Mouse (Mus musculus): ENCODE measurements around the gene Rufy3. TPM values are rescaled to one million over a fixed set of nuclear protein-coding genes. Genes with fewer than 3 reads are reported as not detected.

Gene Rufy3
- total RNA-seq, 2 experiments from 2014 or later = 7.0 to 8.4 TPM

DNA sequence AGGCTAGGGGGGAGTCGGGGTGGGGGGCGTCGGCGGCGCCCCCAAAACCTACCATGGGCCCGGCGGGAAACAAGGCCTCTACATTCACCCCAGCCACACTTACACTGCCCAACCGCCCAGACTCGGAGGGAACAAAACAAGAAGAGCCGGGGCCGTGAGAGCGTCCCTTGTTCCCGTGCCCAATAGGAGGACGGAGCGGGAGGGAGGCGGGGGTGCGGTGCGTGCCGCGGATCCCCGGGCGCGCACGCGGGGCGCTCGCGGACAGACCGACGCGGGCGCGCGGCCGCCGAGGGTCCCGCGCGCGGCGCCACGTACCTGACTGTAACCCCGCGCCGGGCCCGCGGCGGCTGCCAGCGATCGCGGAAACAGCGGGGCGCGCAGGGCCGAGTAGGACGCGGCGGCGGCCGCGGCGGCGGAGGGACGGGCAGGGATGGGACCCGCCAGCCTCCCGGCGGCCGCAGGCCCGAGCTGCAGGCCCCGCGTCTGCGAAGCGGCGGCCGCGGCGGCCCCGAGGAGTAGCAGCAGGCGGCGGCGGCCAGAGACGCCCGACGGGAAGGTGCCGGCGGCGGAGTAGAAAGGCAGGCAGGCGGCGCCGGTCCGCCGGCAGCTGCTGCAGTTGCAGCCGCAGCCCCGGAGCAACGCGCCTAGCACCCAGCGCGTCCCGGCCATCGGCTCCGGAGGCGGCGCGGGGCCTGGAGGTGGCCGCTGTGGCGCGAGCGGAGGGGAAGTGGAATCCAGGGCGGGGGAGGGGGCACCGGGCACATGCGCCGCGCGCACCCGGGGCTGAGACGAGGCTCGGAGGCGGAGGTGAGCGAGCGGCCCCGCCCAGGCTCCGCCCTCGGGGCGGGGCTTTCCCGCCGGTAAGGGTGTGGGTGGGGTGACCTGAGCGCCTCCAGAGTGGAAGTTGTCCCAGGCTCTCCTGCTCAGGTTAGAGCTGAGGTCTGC is 110.9 kb downstream of the Rufy3 start, which contains the start of gene Grsf1:
TSS of gene Grsf1 (minus strand) at position 729 of the 945 bp plus-strand sequence.
- DNase-seq = peak; percentile 91
- intact Hi-C loops (cut with DNase I; ENCODE audit: low total_unique reads) = loop anchor here (5.0 kb wide), 1 partner anchor 47 kb away; the partner anchor contains the start of gene Mob1b

GRCm38 (mm10) chr5:88678929-88679328 is 114.1 kb downstream of the Rufy3 start:
- DNase-seq = no peak
- intact Hi-C loops (cut with DNase I; ENCODE audit: low total_unique reads) = loop anchor here (5.0 kb wide), 1 partner anchor 43 kb away; the partner anchor contains the start of gene Mob1b

DNA sequence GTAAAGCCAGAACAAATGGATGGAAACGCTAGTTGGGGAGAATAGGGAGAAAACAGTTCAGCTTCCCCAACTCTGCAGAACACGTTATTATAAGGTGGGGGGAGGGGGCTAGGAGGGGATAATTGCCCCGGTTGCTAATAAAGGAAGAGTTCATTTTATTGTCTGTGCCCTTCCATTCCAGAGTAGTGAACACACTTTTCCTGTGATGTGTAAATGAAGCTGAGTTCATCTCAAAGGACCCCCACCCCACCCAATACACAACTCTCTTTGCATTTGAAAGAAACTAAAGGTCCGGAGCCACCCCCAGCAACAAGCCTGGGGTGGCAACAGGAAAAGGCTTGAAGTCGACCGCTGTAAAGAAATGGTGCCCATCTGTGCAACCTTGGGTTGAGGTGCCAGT is 114.5 kb downstream of the Rufy3 start:
- no peak for DNase-seq
- intact Hi-C loops (cut with DNase I; ENCODE audit: low total_unique reads) = loop anchor here (5.0 kb wide), 1 partner anchor 43 kb away; the partner anchor contains the start of gene Mob1b

GRCm38 (mm10) chr5:88680567-88680966 is 115.7 kb downstream of the Rufy3 start:
- intact Hi-C loops (cut with DNase I; ENCODE audit: low total_unique reads) = loop anchor here (10.0 kb wide), 1 partner anchor 84 kb away; the partner anchor contains the start of gene Dck
- no peak for DNase-seq

DNA sequence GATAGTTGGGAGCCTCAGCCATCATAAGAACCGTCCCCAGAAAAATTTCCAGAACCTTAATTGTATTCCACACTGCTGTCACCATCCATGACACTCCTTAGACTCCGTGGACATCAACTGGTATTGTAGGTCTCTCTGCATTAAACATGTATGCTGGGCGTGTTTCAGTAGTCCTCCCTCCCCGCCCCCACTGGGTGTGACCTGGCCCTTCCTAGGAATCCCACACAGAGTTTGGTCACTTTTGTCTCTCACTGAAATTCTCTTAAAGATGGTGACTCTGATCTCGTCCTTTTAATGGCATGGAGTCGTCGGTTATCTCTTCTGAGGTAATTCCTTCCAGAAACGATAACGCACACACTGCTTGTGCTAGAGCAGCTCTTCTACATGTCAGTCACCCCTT is 118.9 kb downstream of the Rufy3 start:
- intact Hi-C loops (cut with DNase I; ENCODE audit: low total_unique reads) = loop anchor here (10.0 kb wide), 1 partner anchor 81 kb away; the partner anchor contains the start of gene Dck
- no peak for DNase-seq

DNA sequence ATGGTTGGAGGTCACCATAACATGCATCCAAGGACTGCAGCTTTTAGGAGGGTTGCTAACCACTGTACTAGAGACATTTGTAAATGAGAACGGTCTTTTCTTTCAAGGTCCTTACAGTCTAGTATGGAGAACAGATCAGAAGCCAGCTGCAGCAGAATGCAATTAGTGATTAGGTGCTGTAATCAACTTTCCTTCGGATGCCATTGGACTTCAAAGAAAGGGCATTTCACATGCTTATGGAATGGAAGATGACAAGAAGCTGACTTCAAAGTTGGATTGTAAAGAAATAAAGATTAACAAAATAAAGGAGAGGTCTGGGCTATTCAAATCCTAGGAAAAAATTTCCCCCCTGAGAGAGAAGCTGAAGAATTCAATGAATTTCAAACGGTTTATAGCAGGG is 119.4 kb downstream of the Rufy3 start:
- intact Hi-C loops (cut with DNase I; ENCODE audit: low total_unique reads) = loop anchor here (10.0 kb wide), 1 partner anchor 81 kb away; the partner anchor contains the start of gene Dck
- no peak for DNase-seq

GRCm38 (mm10) chr5:88685306-88685705 is 120.5 kb downstream of the Rufy3 start:
- DNase-seq = no peak
- intact Hi-C loops (cut with DNase I; ENCODE audit: low total_unique reads) = loop anchor here (10.0 kb wide), 1 partner anchor 79 kb away; the partner anchor contains the start of gene Dck

DNA sequence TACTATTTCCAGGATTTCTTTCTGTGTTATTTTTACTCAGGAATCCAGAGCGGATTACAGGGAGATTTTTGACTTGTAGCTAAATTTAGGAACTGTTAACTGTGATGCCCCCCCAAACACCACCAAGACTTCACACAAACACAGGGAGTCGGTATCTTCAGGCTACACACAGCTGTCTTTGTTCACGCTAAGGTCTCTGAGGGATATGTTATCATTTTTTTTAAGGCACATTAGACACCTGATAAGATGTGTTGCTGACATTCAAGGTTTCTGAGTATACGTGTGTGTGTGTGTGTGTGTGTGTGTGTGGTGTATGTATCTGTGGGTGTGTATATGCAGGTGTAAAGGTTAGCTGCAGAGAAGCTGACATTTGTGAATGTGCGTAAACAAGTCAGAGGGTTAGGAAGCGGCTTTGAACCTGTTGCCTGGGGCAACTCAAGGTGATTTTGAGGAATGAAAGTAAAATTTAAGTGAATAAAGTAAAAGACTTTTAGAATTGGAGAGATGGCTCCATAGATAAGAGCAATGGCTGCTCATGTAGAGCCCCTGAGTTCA is 121.0 kb downstream of the Rufy3 start:
- intact Hi-C loops (cut with DNase I; ENCODE audit: low total_unique reads) = loop anchor here (10.0 kb wide), 1 partner anchor 79 kb away; the partner anchor contains the start of gene Dck
- no peak for DNase-seq

GRCm38 (mm10) chr5:88687996-88688406 is 123.2 kb downstream of the Rufy3 start:
- intact Hi-C loops (cut with DNase I; ENCODE audit: low total_unique reads) = loop anchor here (10.0 kb wide), 1 partner anchor 77 kb away; the partner anchor contains the start of gene Dck
- DNase-seq = no peak

GRCm38 (mm10) chr5:88688583-88689187 is 123.8 kb downstream of the Rufy3 start:
- intact Hi-C loops (cut with DNase I; ENCODE audit: low total_unique reads) = loop anchor here (10.0 kb wide), 1 partner anchor 76 kb away; the partner anchor contains the start of gene Dck
- DNase-seq = no peak

DNA sequence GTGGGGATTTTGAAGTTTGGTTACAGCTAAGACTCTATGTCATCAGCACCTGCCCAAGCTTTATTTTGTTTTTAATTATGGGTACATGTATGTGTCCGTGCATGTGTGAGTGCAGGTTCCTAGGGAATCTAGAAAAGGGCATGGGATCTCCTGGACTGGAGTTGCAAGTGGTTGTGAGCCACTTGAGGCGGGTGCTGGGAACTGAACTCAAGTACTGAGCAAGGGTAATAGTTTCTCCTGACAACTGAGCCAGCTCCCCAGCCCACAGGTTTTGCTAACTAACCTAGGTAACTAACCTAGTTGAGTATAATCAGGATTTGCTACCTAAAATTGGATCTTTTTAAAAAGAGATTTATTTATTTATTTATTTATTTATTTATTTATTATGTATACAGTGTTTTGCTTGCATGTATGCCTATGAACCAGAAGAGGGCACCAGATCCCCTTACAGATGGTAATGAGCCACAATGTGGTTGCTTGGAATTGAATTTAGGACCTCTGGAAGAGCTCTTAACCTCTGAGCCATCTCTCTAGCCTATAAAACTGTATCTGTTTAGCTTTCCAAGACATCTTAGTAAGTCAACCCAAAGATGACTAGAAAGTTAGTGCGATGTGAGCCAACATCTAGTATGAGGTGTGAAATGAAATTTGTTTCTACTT is 124.6 kb downstream of the Rufy3 start:
- DNase-seq = no peak

DNA sequence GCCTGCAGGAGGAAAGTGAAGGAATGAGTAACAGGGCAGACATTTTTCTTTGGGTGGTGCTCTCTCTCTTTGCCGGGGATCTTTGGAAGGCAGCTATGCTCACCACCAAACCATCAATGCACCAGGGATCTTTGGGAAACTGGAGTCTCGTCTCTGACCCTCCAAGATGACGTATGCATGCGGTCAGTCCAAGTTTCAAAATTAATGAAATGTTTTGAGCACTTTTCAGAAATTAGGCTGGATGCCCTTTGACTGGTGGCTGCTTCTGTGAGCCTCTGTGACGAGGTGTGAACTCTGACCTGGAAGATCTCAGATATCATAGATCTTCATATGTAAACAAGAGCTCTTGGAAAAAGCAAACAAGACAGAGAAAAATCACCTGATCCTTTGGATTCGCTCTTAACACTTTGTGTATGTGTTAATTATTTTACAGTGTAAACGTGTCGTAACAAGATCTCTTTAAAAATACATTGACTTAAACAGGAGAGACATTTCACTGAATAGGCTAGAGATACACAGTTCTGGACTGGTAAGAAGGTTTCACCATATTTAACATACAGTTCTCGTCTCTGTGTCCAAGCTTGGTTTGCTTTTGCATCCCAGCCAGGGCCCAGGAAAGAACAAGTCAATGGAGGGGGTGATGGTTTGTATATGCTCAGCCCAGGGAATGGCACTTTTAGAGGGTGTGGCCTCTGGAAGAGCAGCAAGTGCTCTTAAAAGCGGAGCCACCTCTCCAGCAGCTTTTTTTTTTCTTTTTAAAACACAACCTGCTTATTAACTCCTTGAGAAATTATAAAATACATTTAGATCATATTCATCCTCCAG is 126.1 kb downstream of the Rufy3 start:
- DNase-seq = no peak
- intact Hi-C loops (cut with DNase I; ENCODE audit: low total_unique reads) = loop anchor here (10.0 kb wide), 1 partner anchor 94 kb away; no protein-coding TSS in a partner anchor

More for the DNA sequence above, 124.6 kb downstream of the Rufy3 start:
- intact Hi-C loops (cut with DNase I; ENCODE audit: low total_unique reads) = loop anchor here (10.0 kb wide), 1 partner anchor 75 kb away; the partner anchor contains the start of gene Dck

- intact Hi-C loops (cut with DNase I; ENCODE audit: low total_unique reads) = loop anchor here (10.0 kb wide), 1 partner anchor 93 kb away; no protein-coding TSS in a partner anchor
- no peak for DNase-seq
Observed at GRCm38 (mm10) chr5:88691506-88692095, 126.8 kb downstream of the Rufy3 start.

DNA sequence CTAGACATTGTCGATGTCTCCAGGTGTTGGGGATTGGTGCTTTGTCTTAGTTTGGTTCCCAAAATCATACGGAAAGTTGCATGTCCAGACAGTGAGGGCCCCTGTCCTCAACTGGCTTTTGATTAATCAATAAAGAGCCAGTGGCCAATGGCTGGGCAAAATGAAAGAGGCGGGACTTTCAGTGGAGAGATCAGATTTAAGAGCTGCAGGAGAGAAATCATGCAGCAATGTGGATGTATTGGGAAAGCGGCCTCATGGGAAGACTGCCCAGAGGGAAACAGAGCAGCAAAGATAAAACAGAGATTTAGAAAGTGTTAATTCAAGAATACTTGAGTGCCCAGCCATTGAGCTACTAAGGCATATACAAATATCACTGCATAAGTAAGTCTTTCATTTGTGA is 127.7 kb downstream of the Rufy3 start:
- no peak for DNase-seq
- intact Hi-C loops (cut with DNase I; ENCODE audit: low total_unique reads) = loop anchor here (10.0 kb wide), 1 partner anchor 92 kb away; no protein-coding TSS in a partner anchor

GRCm38 (mm10) chr5:88693057-88693456 is 128.2 kb downstream of the Rufy3 start:
- intact Hi-C loops (cut with DNase I; ENCODE audit: low total_unique reads) = loop anchor here (10.0 kb wide), 1 partner anchor 92 kb away; no protein-coding TSS in a partner anchor
- DNase-seq = no peak

DNA sequence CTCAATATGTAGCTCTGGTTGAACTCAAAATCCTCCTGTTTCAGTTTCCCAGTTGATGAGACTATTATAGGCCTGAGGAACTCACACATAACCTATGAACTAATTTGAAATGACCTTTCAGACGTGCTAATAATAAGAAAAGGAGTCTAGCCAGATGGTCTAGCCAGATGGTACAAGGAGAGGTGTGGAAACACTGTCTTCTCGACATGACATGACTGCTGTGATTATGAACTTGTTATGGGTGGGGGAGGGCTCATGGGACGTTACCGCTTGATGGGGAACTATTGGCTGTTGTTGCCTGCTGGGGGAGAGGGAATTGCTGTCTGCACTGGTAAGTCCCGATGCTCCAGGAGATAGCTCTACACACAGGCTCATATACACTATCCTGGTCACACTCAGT is 132.5 kb downstream of the Rufy3 start:
- no peak for DNase-seq
- intact Hi-C loops (cut with DNase I; ENCODE audit: low total_unique reads) = loop anchor here (10.0 kb wide), 1 partner anchor 88 kb away; no protein-coding TSS in a partner anchor

DNA sequence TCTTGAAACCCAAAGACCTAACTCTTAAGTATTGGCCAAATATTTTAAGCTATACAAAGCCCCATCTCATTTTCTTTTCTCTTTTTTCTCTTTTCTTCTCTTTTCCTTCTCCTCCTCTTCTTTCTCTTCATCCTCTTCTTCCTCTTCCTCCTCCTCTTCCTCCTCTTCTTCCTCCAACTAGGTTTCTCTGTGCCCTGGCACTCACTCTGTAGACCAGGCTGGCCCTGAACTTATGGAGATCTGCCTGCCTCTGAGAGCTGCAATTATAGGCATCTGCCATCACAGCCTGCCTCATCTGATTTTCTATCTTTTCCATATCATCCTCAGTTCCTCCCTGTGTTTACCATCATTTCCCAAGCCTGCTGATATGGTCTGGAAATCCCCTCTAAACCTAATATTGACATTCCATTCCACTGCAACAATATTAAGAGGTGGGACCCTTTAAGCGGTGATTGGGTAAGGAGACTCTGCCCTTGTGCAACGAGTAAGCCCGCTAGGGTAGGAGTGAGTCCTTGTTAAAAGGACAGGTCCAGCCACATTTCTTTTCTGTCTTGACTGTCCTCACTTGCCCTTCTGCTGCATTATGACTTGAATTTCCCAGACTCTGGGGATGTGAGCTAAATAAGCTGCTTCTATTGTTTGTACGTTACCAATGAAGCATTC is 134.5 kb downstream of the Rufy3 start:
- intact Hi-C loops (cut with DNase I; ENCODE audit: low total_unique reads) = loop anchor here (10.0 kb wide), 1 partner anchor 85 kb away; no protein-coding TSS in a partner anchor
- DNase-seq = no peak
